Mouse (Mus musculus) ZHBTc4 (cell line): Measurements from ENCODE around the gene Ncapd3.

Source experiments
- DNase-seq: peaks from one replicate; pipeline ENCODE4 v3.0.0-alpha.2; 2011; ENCODE audit warnings: low read depth, low spot score

Ncapd3 gene

GRCm38 (mm10) chr9:27029828-27030762 is at the start of gene Ncapd3, which contains the start of gene Vps26b:
Gene Ncapd3 (plus strand): TSS chr9:27030175.
Gene Vps26b (minus strand): TSS chr9:27030065.
- peak; percentile 99 for DNase-seq

GRCm38 (mm10) chr9:26985090-26985613 is 44.8 kb upstream of the Ncapd3 start:
- no peak for DNase-seq

- DNase-seq: no peak
Observed at GRCm38 (mm10) chr9:26985668-26986277, 44.2 kb upstream of the Ncapd3 start.

GRCm38 (mm10) chr9:26990181-26990580 is 39.8 kb upstream of the Ncapd3 start:
- no peak for DNase-seq

GRCm38 (mm10) chr9:26993118-26993517 is 36.9 kb upstream of the Ncapd3 start:
- DNase-seq: no peak

GRCm38 (mm10) chr9:26993900-26994299 is 36.1 kb upstream of the Ncapd3 start:
- no peak for DNase-seq

GRCm38 (mm10) chr9:26997062-26997461 is 32.9 kb upstream of the Ncapd3 start:
- peak; percentile 62 for DNase-seq

GRCm38 (mm10) chr9:26997501-26997900 is 32.5 kb upstream of the Ncapd3 start:
- peak; percentile 41 for DNase-seq

GRCm38 (mm10) chr9:26998669-26999460 is 31.1 kb upstream of the Ncapd3 start:
- no peak for DNase-seq

- DNase-seq: peak; percentile 99
Observed at GRCm38 (mm10) chr9:26999461-27000395, 30.2 kb upstream of the Ncapd3 start, which contains the start of the genes Acad8 and Thyn1. Gene Acad8 (minus strand): TSS chr9:26999566. Gene Thyn1 (plus strand): TSS chr9:26999710.

GRCm38 (mm10) chr9:27005231-27005630 is 24.7 kb upstream of the Ncapd3 start:
- DNase-seq: no peak

GRCm38 (mm10) chr9:27005933-27006332 is 24.0 kb upstream of the Ncapd3 start:
- DNase-seq: no peak

- DNase-seq: no peak
Observed at GRCm38 (mm10) chr9:27006866-27007265, 23.1 kb upstream of the Ncapd3 start.

GRCm38 (mm10) chr9:27009231-27009630 is 20.7 kb upstream of the Ncapd3 start:
- no peak for DNase-seq

GRCm38 (mm10) chr9:27011572-27011971 is 18.4 kb upstream of the Ncapd3 start:
- DNase-seq: no peak

GRCm38 (mm10) chr9:27018961-27019360 is 11.0 kb upstream of the Ncapd3 start:
- no peak for DNase-seq

GRCm38 (mm10) chr9:27023681-27024080 is 6.3 kb upstream of the Ncapd3 start:
- no peak for DNase-seq

- no peak for DNase-seq
Observed at GRCm38 (mm10) chr9:27026708-27027107, 3.3 kb upstream of the Ncapd3 start.

- DNase-seq: peak; percentile 41
Observed at GRCm38 (mm10) chr9:27029022-27029827, 750 bp upstream of the Ncapd3 start.

GRCm38 (mm10) chr9:27030763-27031100 is 757 bp downstream of the Ncapd3 start:
- no peak for DNase-seq
